Mouse (Mus musculus) thymus, postnatal 14 days (tissue): ENCODE measurements around the gene Fzd2.
"Not testable (repeated sequence)": the region's sequence is repeated elsewhere in the genome, so short reads cannot be mapped to it uniquely, and the experiment has no call there.

Experiments
- DNase-seq: peaks from one replicate; pipeline ENCODE4 v3.0.0; 2021

The Fzd2 gene

GRCm38 (mm10) chr11:102604010-102604584 lies at the start of gene Fzd2:
Gene Fzd2, plus strand, starts transcription at chr11:102604396.
- DNase-seq: no peak

- no peak for DNase-seq
Measured at GRCm38 (mm10) chr11:102555400-102556030, 48.7 kb upstream of the Fzd2 start.

GRCm38 (mm10) chr11:102556031-102556715 lies 48.0 kb upstream of the Fzd2 start, which contains the start of gene Gpatch8:
Gene Gpatch8, minus strand, starts transcription at chr11:102556392.
- DNase-seq: peak; percentile 91

GRCm38 (mm10) chr11:102556716-102557074 lies 47.5 kb upstream of the Fzd2 start:
- DNase-seq: peak; percentile 16

- no peak for DNase-seq
Measured at GRCm38 (mm10) chr11:102557386-102557785, 46.8 kb upstream of the Fzd2 start.

- DNase-seq: no peak
Measured at GRCm38 (mm10) chr11:102558704-102559103, 45.5 kb upstream of the Fzd2 start.

- not testable (repeated sequence) for DNase-seq
Measured at GRCm38 (mm10) chr11:102564952-102565671, 39.1 kb upstream of the Fzd2 start.

GRCm38 (mm10) chr11:102565741-102566140 lies 38.5 kb upstream of the Fzd2 start:
- DNase-seq: no peak

GRCm38 (mm10) chr11:102566290-102566689 lies 37.9 kb upstream of the Fzd2 start:
- DNase-seq: no peak

GRCm38 (mm10) chr11:102567157-102567556 lies 37.0 kb upstream of the Fzd2 start:
- no peak for DNase-seq

GRCm38 (mm10) chr11:102567723-102568122 lies 36.5 kb upstream of the Fzd2 start:
- no peak for DNase-seq

- peak; percentile 13 for DNase-seq
Measured at GRCm38 (mm10) chr11:102568191-102568590, 36.0 kb upstream of the Fzd2 start.

GRCm38 (mm10) chr11:102568756-102569377 lies 35.3 kb upstream of the Fzd2 start:
- DNase-seq: no peak

GRCm38 (mm10) chr11:102572866-102573663 lies 31.1 kb upstream of the Fzd2 start:
- peak; percentile 81 for DNase-seq

- no peak for DNase-seq
Measured at GRCm38 (mm10) chr11:102575034-102575433, 29.2 kb upstream of the Fzd2 start.

- no peak for DNase-seq
Measured at GRCm38 (mm10) chr11:102576050-102576754, 28.0 kb upstream of the Fzd2 start.

GRCm38 (mm10) chr11:102578341-102579118 lies 25.7 kb upstream of the Fzd2 start:
- peak; percentile 77 for DNase-seq

GRCm38 (mm10) chr11:102579165-102580033 lies 24.8 kb upstream of the Fzd2 start, which contains the start of gene Gm11627:
Gene Gm11627, minus strand, starts transcription at chr11:102579461.
- no peak for DNase-seq

GRCm38 (mm10) chr11:102580034-102580330 lies 24.2 kb upstream of the Fzd2 start:
- DNase-seq: no peak
